Mouse (Mus musculus): ENCODE measurements around the gene Dmap1.

The Dmap1 gene

DNA sequence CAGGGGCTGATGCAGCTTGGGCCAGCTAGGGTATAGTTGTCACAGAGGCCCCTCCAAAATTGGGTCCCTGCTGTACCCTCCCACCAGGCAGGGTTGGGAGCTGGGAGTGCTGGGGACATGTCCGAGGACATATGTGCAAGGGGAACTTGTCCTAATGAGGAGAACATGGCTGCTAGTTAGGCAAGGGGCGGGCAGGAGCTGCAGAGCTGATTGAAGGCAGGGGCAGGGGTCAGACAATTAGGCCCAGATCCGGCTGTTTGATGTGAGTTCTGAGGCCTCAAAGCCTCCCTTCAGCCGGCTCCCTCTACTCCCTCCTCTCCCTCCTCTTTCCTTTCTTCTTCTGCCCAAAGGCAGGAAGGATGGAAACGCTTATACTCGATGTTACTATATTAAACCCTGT is 25.1 kb downstream of the Dmap1 start:
- peak; percentile 43 for DNase-seq (ENCODE audit: extremely low spot score, low spot score)

DNA sequence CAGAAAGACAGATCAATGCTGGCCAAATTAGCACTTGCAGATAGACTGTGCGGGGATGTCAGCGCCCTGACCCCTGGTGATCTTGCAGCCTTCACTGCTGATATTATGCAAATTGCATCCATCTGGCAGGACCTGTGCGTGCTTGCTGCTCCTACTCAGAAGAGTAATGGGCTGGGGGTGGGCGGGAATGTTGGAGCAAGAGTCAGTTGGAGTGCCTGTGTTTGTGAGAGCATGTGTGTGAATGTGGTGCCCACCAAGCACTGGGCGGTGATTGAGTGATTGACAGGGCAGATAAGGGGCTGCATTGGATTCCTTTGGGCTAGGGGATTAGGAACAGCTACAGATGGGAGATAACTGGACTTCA is 26.6 kb downstream of the Dmap1 start:
- peak; percentile 39 for DNase-seq (ENCODE audit: extremely low spot score, low spot score)

GRCm38 (mm10) chr4:117654703-117655499 is 27.2 kb downstream of the Dmap1 start:
- no peak for DNase-seq (ENCODE audit: extremely low spot score, low spot score)

DNA sequence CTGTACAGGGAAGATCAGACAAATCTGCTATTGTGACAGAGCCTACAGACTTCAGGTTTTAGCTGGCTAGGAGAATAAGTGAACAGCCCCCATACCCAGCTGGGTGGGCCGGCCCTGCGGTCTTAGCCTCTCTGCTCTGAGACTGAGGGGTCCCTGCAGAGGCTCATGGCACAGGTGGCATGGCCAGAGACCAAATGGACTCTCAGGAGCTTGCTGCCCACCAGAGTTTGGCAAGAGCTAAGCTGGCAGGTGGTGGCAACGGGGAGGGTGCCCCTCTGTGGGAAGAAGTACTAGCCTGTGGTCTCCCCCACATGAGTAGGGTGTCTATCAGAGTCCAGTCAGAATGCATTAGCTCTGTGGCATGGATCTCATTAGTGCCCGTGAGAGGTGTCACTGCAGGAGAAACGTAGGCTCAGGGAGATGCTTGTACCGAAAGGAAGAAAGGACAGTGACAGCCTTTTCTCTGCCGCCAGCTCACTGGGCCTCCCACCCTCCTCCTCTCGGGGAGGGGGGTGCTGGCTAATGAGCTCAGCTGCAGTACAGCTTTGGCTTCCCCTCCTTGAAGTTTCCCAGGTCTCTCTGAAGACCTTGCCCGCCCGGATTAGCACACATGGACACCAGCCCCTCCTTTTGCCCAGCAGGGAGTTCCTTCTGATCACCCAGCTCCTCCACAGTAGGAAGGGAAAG is 27.9 kb downstream of the Dmap1 start:
- no peak for DNase-seq (ENCODE audit: extremely low spot score, low spot score)

- DNase-seq (ENCODE audit: extremely low spot score, low spot score), result no peak
Observed at GRCm38 (mm10) chr4:117652727-117653126, 29.3 kb downstream of the Dmap1 start.

DNA sequence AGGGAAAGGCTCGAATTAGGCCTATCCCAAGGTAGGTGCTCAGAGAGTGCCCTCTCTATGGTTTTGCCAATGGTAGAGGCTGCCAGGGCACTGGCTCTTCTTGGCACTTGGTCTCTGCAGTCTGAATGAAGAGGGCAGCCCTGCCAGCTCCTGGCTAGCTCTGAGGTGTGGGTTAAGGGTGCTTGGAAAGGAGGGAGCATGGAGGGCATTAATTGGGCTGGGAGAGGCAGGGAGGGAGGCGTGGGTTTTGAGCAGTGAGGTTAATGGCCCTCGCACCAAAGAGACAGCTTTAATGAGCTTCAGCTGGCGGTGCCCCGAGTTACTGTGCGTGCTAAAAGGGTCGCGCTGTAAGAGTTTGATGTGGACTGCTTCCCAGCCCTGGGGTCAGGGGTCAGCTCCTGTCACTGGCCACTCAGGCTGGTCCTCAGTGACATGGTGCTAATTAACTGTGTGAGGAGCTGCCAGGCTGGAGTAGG is 30.4 kb downstream of the Dmap1 start:
- DNase-seq (ENCODE audit: extremely low spot score, low spot score), result no peak

DNA sequence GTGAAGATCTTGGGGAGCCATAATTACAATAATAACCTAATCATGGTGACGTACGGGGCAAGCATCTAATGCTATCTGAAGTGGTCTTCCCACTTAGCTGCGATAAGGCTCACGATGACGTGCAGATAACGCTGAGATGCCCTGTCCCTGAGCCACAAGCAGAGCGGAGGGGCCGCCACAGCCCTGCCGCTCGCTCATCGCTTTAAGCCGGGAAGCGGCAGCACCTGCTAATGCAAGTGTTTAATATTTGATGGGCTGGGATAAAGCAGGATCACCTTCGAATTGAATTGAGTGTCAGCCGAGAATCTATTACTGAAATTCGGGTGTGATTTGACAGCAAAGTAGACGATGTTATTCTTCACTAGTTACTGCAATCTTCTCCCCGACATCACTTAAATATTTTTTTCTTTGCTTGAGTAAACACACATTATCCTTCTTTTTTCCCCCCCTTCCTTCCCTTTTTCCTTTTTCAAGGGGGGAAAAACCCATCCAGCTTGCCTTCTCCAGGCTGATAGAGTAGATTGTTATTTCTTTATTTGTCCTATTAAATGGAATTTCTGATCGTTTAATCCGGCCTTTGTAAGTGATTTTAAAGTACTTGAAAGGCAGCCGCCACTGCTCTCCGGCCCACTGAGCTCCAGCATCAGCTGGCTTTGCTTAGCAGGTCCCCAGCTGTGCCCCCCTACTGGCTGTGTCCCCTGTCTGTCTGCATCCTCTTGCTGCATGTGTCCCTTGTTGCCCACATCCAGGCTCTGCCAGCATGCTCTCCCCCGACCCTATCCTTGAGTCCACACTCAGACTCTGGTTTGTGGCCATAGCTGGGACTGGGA is 34.9 kb downstream of the Dmap1 start:
- DNase-seq (ENCODE audit: extremely low spot score, low spot score), result no peak

DNA sequence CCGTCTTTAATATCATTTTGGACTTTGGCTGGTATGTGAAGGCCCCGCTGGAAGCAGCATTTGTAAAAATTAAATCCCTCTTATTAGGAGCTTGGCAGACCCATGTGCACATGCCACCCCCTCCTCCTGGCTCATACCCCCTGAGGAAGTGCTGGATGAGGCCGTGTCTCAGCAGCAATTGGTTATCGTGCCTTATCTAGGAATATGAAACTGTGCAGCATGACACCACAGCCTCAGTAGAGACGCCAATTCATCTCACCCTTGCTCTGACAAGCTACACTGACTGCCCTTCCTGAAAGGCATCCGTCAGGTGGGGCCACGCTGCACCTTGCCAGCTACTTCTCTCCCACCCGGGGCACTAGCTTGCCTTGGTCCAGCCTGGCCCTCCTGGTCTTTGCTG is 35.6 kb downstream of the Dmap1 start:
- DNase-seq (ENCODE audit: extremely low spot score, low spot score), result no peak

DNA sequence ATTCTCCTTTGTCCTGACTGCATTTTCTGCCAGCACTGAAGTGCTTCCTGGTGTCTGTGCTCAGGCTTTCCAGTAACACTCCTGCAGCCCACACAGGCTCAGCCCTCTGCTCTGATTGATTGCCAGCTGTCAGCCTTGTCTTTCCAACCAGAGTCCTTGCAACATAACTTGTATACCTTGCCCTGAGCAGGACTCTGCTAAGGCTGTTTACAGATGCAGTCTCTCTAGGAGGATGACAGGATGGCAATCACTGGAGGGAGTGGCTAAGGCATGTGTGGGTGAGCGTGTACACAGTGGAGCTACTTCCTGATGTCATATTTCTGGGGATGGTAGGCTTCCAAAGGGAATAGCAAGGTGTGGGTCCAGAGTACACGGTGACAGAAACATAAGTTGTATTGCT is 36.2 kb downstream of the Dmap1 start:
- DNase-seq (ENCODE audit: extremely low spot score, low spot score), result no peak

DNA sequence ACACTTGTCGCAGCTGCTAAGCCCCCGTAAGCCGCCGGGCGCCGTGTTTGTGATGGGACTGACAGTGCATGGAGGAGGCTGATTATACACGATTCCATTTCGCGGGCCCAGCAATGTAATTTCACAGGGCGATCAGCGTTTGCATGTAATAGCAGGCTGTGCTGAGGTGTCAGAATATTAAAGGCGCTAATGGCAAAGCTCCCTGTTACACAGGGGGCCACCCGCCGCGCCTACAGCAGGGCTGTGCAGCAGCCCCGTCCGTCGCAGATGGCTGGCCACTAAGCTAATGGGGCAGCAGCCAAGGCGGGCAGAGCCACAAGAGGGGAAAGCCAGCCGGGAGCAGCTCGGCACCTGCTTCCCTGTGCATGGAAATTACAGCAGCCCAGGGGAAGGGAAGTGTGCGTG is 37.0 kb downstream of the Dmap1 start:
- DNase-seq (ENCODE audit: extremely low spot score, low spot score), result no peak

DNA sequence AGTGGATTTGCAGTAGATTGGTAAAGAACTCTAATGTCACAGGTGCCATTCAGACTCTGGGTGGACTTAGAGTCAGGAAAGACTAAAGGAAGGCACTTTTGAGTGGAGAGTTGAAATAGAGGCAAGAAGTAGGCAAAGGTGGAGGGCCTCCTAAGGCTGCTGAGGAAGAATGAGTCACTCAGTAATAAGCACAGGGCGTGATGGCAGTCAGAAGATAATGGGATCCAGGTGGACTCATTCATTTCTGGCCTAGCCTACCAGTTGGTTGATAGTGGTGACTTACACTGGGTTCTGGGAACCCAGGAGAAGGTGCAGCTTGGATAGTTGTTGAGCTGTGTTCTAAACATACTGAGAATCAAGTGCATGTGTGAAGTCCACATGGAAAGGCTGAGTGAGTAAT is 40.3 kb downstream of the Dmap1 start:
- no peak for DNase-seq (ENCODE audit: extremely low spot score, low spot score)

- no peak for DNase-seq (ENCODE audit: extremely low spot score, low spot score)
Observed at GRCm38 (mm10) chr4:117640925-117641703, 41.0 kb downstream of the Dmap1 start.

- no peak for DNase-seq (ENCODE audit: extremely low spot score, low spot score)
Observed at GRCm38 (mm10) chr4:117636891-117637613, 45.0 kb downstream of the Dmap1 start.

GRCm38 (mm10) chr4:117636152-117636551 is 45.9 kb downstream of the Dmap1 start:
- no peak for DNase-seq (ENCODE audit: extremely low spot score, low spot score)

DNA sequence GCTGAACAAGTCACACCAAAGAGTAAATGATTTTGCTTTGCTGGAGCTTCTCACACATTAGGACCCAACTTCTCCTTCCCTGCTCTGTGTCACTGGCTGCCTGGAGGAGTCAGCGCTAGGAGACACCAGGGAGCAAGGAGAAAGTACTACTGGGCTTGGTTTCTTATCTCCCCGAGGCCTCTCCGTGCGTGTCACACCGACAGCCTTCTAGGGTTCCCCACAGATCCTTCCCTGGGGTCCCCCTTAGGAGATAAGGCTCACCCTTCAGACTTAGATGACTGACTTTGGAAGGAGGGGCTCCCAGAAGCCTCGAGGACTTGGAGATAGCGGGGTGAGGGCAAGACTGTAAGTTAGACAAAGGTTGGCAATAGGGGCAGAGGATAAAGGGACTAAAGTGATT is 47.4 kb downstream of the Dmap1 start:
- no peak for DNase-seq (ENCODE audit: extremely low spot score, low spot score)

DNA sequence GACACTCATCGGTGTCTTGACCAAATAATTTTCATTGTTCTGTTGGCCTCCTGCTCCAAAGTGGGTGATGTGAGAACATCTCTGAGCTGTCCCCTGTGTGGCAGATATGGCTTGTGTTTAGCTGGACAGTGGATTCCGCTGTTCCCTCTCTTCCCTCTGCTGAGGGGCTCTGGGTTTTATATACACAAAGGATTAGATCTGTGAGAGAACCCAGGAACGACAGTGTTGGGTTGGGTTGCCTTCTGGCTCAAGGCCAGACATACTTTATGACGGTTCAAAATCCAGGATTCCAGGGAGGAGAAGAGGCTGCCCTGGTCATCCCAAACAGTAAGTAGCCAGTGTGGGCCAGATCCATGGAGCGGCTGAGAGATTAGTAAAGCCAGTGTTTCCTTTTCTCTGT is 48.5 kb downstream of the Dmap1 start:
- no peak for DNase-seq (ENCODE audit: extremely low spot score, low spot score)

GRCm38 (mm10) chr4:117630053-117630670 is 51.9 kb downstream of the Dmap1 start:
- DNase-seq (ENCODE audit: extremely low spot score, low spot score), result no peak

- no peak for DNase-seq (ENCODE audit: extremely low spot score, low spot score)
Observed at GRCm38 (mm10) chr4:117628464-117628863, 53.6 kb downstream of the Dmap1 start.
